Mouse (Mus musculus) myocyte (in vitro differentiated cells): Measurements from ENCODE around the gene Trak1.

Source experiments
- CEBPB ChIP-seq: IDR thresholded peaks from 2 replicates; pipeline ENCODE4 v1.6.1; 2011; ENCODE audit warnings: mild to moderate bottlenecking, moderate library complexity; ENCODE audit not compliant: poor library complexity, insufficient read depth, severe bottlenecking
- E2F4 ChIP-seq: IDR thresholded peaks from one replicate; pipeline ENCODE4 v1.6.1; 2011; ENCODE audit warnings: mild to moderate bottlenecking, control low read depth, moderate library complexity; ENCODE audit not compliant: insufficient read depth
- MAX ChIP-seq: IDR thresholded peaks from one replicate; pipeline ENCODE4 v1.6.1; 2011; ENCODE audit warnings: low read depth, mild to moderate bottlenecking, control low read depth
- MYOD1 ChIP-seq, 3 experiments: IDR thresholded peaks; one replicate each; pipeline ENCODE4 v1.6.1; 2011; ENCODE audit warnings: control low read depth in 2 of 3, low read depth in 2 of 3, mild to moderate bottlenecking in 2 of 3, moderate library complexity in 1 of 3; ENCODE audit not compliant: insufficient read length in 2 of 3, control insufficient read depth in 1 of 3
- POLR2A ChIP-seq: IDR thresholded peaks from one replicate; pipeline ENCODE4 v1.6.1; 2011; ENCODE audit warnings: low read depth, mild to moderate bottlenecking, control low read depth, moderate library complexity; ENCODE audit not compliant: insufficient read length
- POLR2AphosphoS2 ChIP-seq: IDR thresholded peaks from one replicate; pipeline ENCODE4 v1.6.1; 2011; ENCODE audit warnings: low read depth, control low read depth; ENCODE audit not compliant: insufficient read length
- TCF12 ChIP-seq: IDR thresholded peaks from one replicate; pipeline ENCODE4 v1.6.1; 2011; ENCODE audit warnings: mild to moderate bottlenecking, control low read depth; ENCODE audit not compliant: poor library complexity, insufficient read depth, severe bottlenecking
- USF1 ChIP-seq: IDR thresholded peaks from one replicate; pipeline ENCODE4 v1.6.1; 2011; ENCODE audit warnings: low read depth, mild to moderate bottlenecking, control low read depth, moderate library complexity

- TF ChIP-seq POLR2A (no peak), MYOD1 (IDR thresholded peaks at IDR 0.05; ENCODE audit: control insufficient read depth in 1 of 3, insufficient read length in 2 of 3, low read depth in 2 of 3) (no peak), TCF12 (no peak), USF1 (no peak), CEBPB (no peak), MAX (no peak), E2F4 (no peak), POLR2AphosphoS2 (no peak)
Measured at GRCm38 (mm10) chr9:121322034-121322433, 24.7 kb downstream of the Trak1 start.
